Mouse (Mus musculus) forebrain, postnatal 0 days (tissue): ENCODE measurements at regions not wholly inside any gene's neighbourhood (a gene's known extent, or its start where the extent isn't known, plus 50 kb on each side); places are given as distances from the start of the nearest gene placed in this dataset.

ENCODE experiments used
- ATAC-seq: fragments of 200-750 bp; cut with Nextera tagmentation; 2 replicates; pipeline ENCODE4 v1.8.0; 2017; ENCODE audit warnings: mild to moderate bottlenecking, moderate library complexity
- DNase-seq: peaks from one replicate; pipeline ENCODE4 v3.0.0-alpha.2; 2015
- H3K27ac ChIP-seq: fragments of 300-500 bp; sonication (generic); 2 replicates; pipeline ENCODE4 v1.5.1; 2014; ENCODE audit warnings: low read depth, mild to moderate bottlenecking, antibody characterized with exemption, low read length, moderate library complexity, mixed read lengths
- H3K27me3 ChIP-seq: fragments of 300-500 bp; sonication (generic); 2 replicates; pipeline ENCODE4 v1.6.1; 2014; ENCODE audit warnings: mild to moderate bottlenecking, low read length, mixed read lengths; ENCODE audit not compliant: insufficient read depth
- H3K36me3 ChIP-seq: fragments of 300-500 bp; sonication (generic); 2 replicates; pipeline ENCODE4 v1.6.1; 2014; ENCODE audit warnings: mild to moderate bottlenecking, moderate library complexity; ENCODE audit not compliant: insufficient read depth
- H3K4me1 ChIP-seq: fragments of 300-500 bp; sonication (generic); 2 replicates; pipeline ENCODE4 v1.6.1; 2014; ENCODE audit warnings: antibody characterized with exemption; ENCODE audit not compliant: insufficient read depth
- H3K4me2 ChIP-seq: fragments of 300-500 bp; sonication (generic); 2 replicates; pipeline ENCODE4 v1.6.1; 2014; ENCODE audit warnings: low read depth, mild to moderate bottlenecking, moderate library complexity
- H3K4me3 ChIP-seq: fragments of 300-500 bp; sonication (generic); 2 replicates; pipeline ENCODE4 v1.5.1; 2014; ENCODE audit warnings: low read depth, low read length, mixed read lengths
- H3K9ac ChIP-seq: fragments of 300-500 bp; sonication (generic); 2 replicates; pipeline ENCODE4 v1.6.1; 2014; ENCODE audit warnings: mild to moderate bottlenecking
- H3K9me3 ChIP-seq: fragments of 300-500 bp; sonication (generic); 2 replicates; pipeline ENCODE4 v1.6.1; 2016; ENCODE audit warnings: low read length
- CTCF ChIP-seq: sonication (generic); IDR thresholded peaks from 2 replicates; pipeline ENCODE4 v1.5.1; 2016; ENCODE audit warnings: antibody characterized with exemption, control low read depth, low read depth
- WGBS: fragments of 180-500 bp; shearing (Covaris S2); extraction: QIAGEN DNeasy Blood & Tissue Kit; methylation state at CpG from one replicate; pipeline ENCODE4 v1.1.7; 2014; 5-methylcytosine and 5-hydroxymethylcytosine counted together

DNA sequence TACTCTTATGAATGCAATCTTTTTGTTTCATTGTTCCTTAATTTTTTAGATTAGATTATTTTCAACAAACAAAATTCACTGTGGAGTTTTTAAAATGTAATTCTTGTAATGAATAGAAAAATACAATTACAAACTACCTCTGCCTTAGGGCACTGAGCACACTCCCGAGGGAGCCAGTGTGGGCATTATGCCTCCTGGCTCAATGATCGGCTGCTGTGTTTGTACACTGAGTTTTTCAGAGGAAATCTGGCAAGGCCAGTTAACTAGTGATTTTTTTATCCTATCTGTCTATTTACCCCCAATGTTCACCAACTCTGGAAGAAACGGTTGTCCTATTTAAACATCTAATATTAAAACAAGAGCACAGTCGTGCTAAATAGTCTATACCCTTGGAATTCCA lies 69.9 kb upstream of the Syndig1 start:
- H3K27ac ChIP-seq = no peak overlapping the region
- 54% methylated on average over 4 of the region's 4 CpGs for WGBS
- no peaks in the 10 kb centered on the region for H3K27me3 ChIP-seq
- DNase-seq (no peak), ATAC-seq (no peak)
- H3K4me3 ChIP-seq = no peak overlapping the region
- no peak overlapping the region for H3K4me2 ChIP-seq
- no peaks in the 10 kb centered on the region for H3K4me1 ChIP-seq
- no peaks in the 10 kb centered on the region for H3K36me3 ChIP-seq
- no peak overlapping the region for H3K9ac ChIP-seq
- no peak for TF ChIP-seq CTCF
- no peaks in the 10 kb centered on the region for H3K9me3 ChIP-seq

DNA sequence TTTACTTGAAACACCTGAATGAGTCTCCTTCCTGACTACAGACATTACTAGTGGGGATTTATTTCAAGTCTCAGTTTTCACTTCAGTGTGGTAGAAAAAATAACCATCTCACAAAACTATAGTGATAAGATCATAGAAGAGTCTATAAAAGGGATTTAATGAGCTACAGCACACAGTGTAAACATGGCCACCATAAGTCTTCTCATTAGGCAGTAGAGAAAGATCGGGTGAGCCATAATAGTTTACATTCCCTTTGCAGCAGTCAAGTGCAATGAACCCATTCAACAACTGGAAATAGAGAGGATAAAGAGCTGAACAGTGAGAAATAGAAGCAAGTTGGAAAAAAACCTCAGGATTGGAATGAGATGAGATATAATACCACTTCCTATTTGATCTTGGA lies 65.1 kb upstream of the Syndig1 start:
- WGBS = 61% methylated on average over 1 of the region's 1 CpGs
- ATAC-seq (no peak), DNase-seq (no peak)
- TF ChIP-seq CTCF = no peak
- Histone ChIP-seq H3K9me3 (no peaks in the 10 kb centered on the region), H3K4me3 (no peak overlapping the region), H3K36me3 (no peaks in the 10 kb centered on the region), H3K4me1 (no peaks in the 10 kb centered on the region; the same call in 1 of the 2 replicates), H3K4me2 (no peak overlapping the region), H3K27ac (no peak overlapping the region), H3K9ac (no peak overlapping the region), H3K27me3 (no peaks in the 10 kb centered on the region)

DNA sequence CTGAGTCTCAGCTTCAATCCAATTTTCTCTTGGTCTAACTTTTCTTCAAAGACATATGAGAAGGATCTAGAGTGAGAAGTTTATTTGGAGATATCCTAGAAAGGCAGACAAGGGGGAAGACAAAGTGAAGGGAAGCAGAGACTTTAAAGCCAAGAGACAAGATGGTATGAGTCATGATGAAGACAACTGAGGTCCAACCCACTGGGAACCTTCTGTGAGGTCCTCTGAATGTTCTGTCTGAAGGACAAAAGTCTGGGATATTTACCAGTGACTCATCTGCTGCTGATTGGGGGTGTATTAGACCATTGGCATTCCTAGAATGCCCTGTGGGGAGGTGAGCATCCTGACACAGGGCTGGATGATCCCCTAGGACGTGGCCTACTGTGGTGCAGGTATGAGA lies 61.0 kb upstream of the Syndig1 start:
- Histone ChIP-seq H3K36me3 (no peaks in the 10 kb centered on the region), H3K4me2 (no peak overlapping the region), H3K9me3 (no peaks in the 10 kb centered on the region), H3K4me3 (no peak overlapping the region), H3K4me1 (no peaks in the 10 kb centered on the region; the same call in 1 of the 2 replicates), H3K27ac (no peak overlapping the region), H3K27me3 (no peaks in the 10 kb centered on the region), H3K9ac (no peak overlapping the region)
- WGBS = 72% methylated on average over 1 of the region's 1 CpGs
- ATAC-seq = no peak
- DNase-seq = no peak
- TF ChIP-seq CTCF = no peak

DNA sequence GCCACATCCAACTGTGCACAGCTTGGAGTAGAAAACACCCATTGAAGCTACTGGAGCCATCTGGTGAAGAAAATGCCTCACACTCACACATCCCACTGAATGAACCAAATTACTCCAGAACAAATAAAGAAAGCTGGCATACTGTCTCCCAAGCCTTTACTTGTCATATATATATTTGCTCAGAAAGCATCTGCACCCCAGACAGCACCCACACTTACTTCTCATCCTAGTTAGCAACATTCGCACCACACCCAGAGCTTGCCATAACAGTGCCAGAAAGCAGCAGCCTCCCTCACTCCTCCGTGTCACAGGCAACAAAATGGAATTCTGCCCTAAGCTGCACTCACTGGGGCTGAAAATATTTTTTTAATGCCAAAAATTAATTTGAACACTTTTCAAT lies 60.5 kb upstream of the Syndig1 start:
- peak; percentile 72 for DNase-seq
- ATAC-seq = peak; percentile 97
- H3K4me3 ChIP-seq = no peak overlapping the region
- no peak overlapping the region for H3K27ac ChIP-seq
- WGBS = 68% methylated on average over 2 of the region's 2 CpGs
- H3K36me3 ChIP-seq = no peaks in the 10 kb centered on the region
- no peak overlapping the region for H3K4me2 ChIP-seq
- H3K9me3 ChIP-seq = no peaks in the 10 kb centered on the region
- H3K9ac ChIP-seq = no peak overlapping the region
- no peaks in the 10 kb centered on the region; the same call in 1 of the 2 replicates for H3K4me1 ChIP-seq
- TF ChIP-seq CTCF = no peak
- H3K27me3 ChIP-seq = no peaks in the 10 kb centered on the region

DNA sequence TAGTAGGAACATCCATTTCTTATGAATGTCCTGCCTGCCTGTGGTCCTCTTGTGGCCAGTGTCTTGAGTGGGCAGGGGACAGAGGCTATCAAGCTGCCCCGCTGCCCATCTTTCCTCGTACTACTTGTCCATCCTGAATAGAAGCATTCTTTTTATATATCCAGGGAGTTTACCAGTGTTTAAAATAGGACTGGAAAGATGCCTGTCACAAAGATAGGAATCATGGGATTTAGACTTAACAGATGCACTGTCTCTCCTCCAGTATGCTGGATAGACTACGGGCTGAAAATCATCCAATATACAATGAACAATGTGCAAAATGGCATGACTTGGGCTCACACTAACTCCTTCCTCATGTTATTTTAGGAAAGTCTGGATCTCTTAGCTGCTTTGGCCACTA lies 51.7 kb upstream of the Syndig1 start:
- Histone ChIP-seq H3K36me3 (no peaks in the 10 kb centered on the region), H3K9ac (no peak overlapping the region), H3K9me3 (no peaks in the 10 kb centered on the region), H3K4me1 (no peaks in the 10 kb centered on the region), H3K27me3 (no peaks in the 10 kb centered on the region), H3K4me2 (no peak overlapping the region), H3K27ac (no peak overlapping the region), H3K4me3 (no peak overlapping the region)
- DNase-seq (peak; percentile 2), ATAC-seq (peak; percentile 54)
- no peak for TF ChIP-seq CTCF
- 73% methylated on average over 3 of the region's 3 CpGs for WGBS
